Mouse (Mus musculus): ENCODE measurements around the gene Slc36a1. TPM values are rescaled to one million over a fixed set of nuclear protein-coding genes. Genes with fewer than 3 reads are reported as not detected.

Slc36a1 gene
- 13.5 and 16.2 TPM in 2 replicates for polyA plus RNA-seq (2012; rRNA removed)

DNA sequence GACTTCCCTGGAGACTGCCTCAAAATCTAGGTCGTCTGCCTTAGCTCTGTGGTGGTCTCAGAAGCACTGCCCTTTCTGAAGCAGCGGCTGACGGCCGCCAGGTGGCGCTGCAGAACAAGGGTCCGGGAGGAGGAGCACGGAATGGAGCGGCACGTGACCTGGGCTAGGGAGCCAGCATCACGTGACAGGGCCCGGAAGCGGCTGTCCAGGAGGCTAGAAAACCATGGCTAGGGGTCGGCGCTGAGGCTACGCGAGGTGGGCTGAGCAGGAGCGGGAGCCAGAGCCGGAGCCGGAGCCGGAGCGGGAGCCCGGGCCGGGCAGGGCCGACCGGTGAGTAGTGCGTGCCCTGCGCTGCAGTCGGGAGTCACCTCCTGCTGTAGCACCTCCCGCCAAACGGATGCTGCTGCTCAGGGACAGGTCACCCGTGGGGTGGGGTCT, at the start of gene Slc36a1:
TSS of gene Slc36a1 (plus strand) at position 192 of the 438 bp plus-strand sequence.

DNA sequence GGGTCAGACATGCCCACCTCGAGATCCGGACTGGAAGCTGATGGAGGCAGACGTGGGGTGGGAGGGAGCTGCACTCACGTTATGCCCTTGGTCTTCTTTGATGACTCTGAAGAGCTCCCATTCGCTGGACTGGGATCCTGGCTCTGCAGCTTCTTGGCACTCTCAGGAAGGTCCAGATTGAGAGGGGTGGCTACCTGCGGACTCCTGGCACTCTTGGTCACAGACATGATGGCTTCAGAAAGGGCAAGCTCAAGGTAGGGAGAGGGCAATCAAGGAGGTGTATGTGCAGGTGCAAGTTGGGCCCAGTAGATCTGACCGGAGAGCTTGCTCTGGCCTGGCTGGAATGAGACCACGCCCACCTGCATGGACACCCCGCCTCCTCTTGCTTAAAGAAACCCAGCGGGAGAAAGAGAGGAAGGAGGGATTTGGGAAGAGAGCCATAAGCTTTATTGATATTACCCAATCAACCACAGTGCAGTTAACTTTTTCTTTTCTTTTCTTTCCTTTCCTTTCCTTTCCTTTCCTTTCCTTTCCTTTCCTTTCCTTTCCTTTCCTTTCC, 19.3 kb upstream of the Slc36a1 start, which contains the start of gene Slc36a2:
TSS of gene Slc36a2 (minus strand) at position 345 of the 559 bp plus-strand sequence.

Other genes with a start within 250 kb of the Slc36a1 start
- 12.7 and 17.1 TPM in 2 replicates for gene Tnip1, start 241.4 kb upstream of the Slc36a1 start, polyA plus RNA-seq (2012; rRNA removed)
- gene Anxa6, start 170.9 kb upstream of the Slc36a1 start, polyA plus RNA-seq (2012; rRNA removed) = 40.9 and 90.3 TPM in 2 replicates
- gene Ccdc69, start 126.2 kb upstream of the Slc36a1 start, polyA plus RNA-seq (2012; rRNA removed) = 0.29 and 0.81 TPM in 2 replicates
- gene Gm2a, start 106.2 kb upstream of the Slc36a1 start, polyA plus RNA-seq (2012; rRNA removed) = 7.7 and 10.1 TPM in 2 replicates
- gene Slc36a3, start 52.6 kb upstream of the Slc36a1 start, polyA plus RNA-seq (2012; rRNA removed) = not detected in 2 replicates
- gene Slc36a2, start 19.3 kb upstream of the Slc36a1 start, polyA plus RNA-seq (2012; rRNA removed) = 0.60 and 0.63 TPM in 2 replicates
- gene Fat2, start 132.2 kb downstream of the Slc36a1 start, polyA plus RNA-seq (2012; rRNA removed) = 0.14 and 0.44 TPM in 2 replicates
- gene Sparc, start 218.8 kb downstream of the Slc36a1 start, polyA plus RNA-seq (2012; rRNA removed) = 422 and 733 TPM in 2 replicates